5 mouse cellular contexts compared by ENCODE assay signal in the genomic region with DNA sequence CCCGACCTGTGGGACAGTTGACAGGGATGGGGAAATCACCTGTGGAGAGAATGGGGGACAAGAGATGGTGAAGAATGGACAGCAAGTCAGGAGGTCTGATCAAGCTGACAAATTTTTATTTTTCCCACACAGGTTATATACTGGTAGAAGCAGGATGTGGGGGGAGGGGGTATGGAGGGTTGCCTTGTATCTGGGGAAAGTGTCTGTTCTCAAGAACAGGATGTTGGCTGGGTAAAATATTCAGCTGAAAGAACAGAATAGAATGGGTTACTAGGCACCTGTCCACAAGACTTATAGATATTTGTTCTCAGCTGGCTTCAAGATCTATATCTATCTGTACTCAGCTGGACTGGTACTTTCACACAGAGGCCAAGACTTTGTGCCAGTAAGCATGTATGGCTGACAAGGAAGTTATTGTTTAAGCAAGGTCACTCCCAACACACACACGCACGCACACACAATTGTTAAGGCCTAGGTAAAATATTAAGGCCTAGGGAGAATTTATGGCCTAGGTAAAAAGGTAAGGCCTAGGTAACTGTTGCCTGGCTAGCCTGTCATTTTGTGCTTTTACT. TPM values are rescaled to one million over a fixed set of nuclear protein-coding genes. Genes with fewer than 3 reads are reported as not detected.
"Had no signal": no experiment of that assay in that cellular context is flagged by ENCODE, and none has a peak within 500 bp of the region (broad histone marks: within the 10 kb centered on the region; RNA-seq: fewer than 3 reads in every experiment).

No protein-coding gene starts in this region.

RNA-seq across cellular contexts. Expression of a gene that starts 4.9 kb away (rescaled TPM):
- polyA plus RNA-seq: limb, embryonic 12.5 days; midbrain, embryonic 10.5 days; midbrain, embryonic 15.5 days; midbrain, embryonic 16.5 days; neural tube, embryonic 11.5 days had no signal
